Mouse (Mus musculus): ENCODE data around the gene Gal3st1. TPM values are rescaled to one million over a fixed set of nuclear protein-coding genes. Genes with fewer than 3 reads are reported as not detected.
"Not testable (repeated sequence)": the region's sequence is repeated elsewhere in the genome, so short reads cannot be mapped to it uniquely, and the experiment has no call there.

Gene Gal3st1
- polyA plus RNA-seq, 1 experiment from 2014 or later: 2.3 TPM

DNA sequence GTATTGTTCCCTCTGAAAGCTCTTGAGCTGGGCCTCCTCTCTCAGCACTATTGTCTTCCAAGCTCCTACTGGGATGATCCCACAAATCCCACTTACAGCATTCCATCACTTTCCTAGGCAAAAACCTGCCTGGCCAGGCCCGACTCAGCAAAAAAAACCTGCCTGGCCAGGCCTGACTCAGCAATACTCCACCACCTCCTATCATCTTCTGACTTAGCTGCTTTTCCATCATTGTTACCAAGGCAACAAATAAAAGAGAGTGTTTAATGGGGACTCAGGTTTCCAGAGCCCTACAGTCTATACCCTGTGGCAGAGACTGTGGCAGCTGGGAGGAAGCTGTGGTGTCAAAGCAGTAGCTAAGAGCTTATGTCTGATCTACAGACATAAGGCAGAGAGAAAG is 29.2 kb downstream of the Gal3st1 start:
- Histone ChIP-seq H3K9ac (no peak overlapping the region), H3K9me3 (peaks cover 5% of the 10 kb centered on the region; the same call in 1 of the 2 replicates), H3K4me2 (no peak overlapping the region), H3K27ac (no peak overlapping the region), H3K27me3 (no peaks in the 10 kb centered on the region), H3K36me3 (no peaks in the 10 kb centered on the region), H3K4me1 (no peaks in the 10 kb centered on the region), H3K4me3 (no peak overlapping the region)
- WGBS: 77% methylated on average over 1 of the region's 1 CpGs
- ATAC-seq (ENCODE audit: insufficient number of reproducible peaks, insufficient read depth, low FRiP score, low TSS enrichment, low read depth): no peak

DNA sequence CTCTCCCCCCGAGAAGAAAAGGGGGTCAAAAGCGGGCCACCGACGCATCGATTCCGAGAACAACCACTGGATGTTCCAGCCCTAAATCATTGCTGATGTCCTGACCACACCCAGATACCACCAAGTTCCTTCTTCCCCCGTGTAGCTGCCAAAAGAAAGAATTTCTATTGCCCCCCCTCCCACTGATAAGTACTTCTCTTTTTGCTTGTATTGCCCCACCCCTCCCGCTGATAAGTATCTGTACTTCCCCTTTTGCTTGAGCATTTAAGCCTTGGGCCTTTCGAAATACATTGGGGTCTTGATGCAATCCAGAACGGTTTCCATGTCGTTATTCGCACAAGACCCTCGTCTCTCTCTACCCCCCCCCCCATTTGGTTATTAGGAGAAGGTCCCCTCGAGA is 32.4 kb downstream of the Gal3st1 start:
- not testable (repeated sequence) for H3K27ac ChIP-seq; H3K9ac ChIP-seq; H3K9me3 ChIP-seq; H3K27me3 ChIP-seq; H3K4me3 ChIP-seq; H3K36me3 ChIP-seq; H3K4me1 ChIP-seq; H3K4me2 ChIP-seq; ATAC-seq (ENCODE audit: insufficient number of reproducible peaks, insufficient read depth, low FRiP score, low TSS enrichment, low read depth)
- 86% methylated on average over 14 of the region's 14 CpGs for WGBS

- ATAC-seq (ENCODE audit: insufficient number of reproducible peaks, insufficient read depth, low FRiP score, low TSS enrichment, low read depth); H3K9me3 ChIP-seq; H3K9ac ChIP-seq; H3K4me3 ChIP-seq; H3K4me1 ChIP-seq; H3K27me3 ChIP-seq; H3K27ac ChIP-seq; H3K36me3 ChIP-seq; H3K4me2 ChIP-seq: not testable (repeated sequence)
- 90% methylated on average over 13 of the region's 13 CpGs for WGBS
Observed at GRCm38 (mm10) chr11:4022111-4022510, 38.7 kb downstream of the Gal3st1 start.

DNA sequence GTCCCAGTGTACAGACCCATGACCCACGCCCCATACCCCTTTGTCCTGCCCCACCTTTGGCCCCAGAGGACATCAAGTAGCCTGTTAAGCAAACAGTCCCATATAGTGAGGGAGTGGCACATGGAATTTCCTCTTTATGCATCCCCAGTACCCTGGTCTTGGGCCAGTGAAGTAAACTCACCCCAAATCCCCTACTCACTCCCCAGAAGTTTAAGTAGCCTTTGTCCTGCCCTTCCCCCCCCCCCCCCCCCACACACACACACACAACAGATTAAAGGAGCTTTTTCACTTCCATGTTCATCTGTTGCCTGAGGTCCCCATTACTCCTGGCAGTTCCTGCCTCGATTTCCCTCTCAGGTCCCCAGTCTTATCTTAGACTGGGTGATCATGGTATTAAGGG is 39.9 kb downstream of the Gal3st1 start:
- Histone ChIP-seq H3K9ac (no peak overlapping the region), H3K9me3 (no peaks in the 10 kb centered on the region), H3K4me2 (no peak overlapping the region), H3K27ac (no peak overlapping the region), H3K4me3 (no peak overlapping the region), H3K36me3 (no peaks in the 10 kb centered on the region), H3K27me3 (no peaks in the 10 kb centered on the region), H3K4me1 (no peaks in the 10 kb centered on the region)
- no peak for ATAC-seq (ENCODE audit: insufficient number of reproducible peaks, insufficient read depth, low FRiP score, low TSS enrichment, low read depth)
- WGBS: 78% methylated on average over 2 of the region's 2 CpGs

DNA sequence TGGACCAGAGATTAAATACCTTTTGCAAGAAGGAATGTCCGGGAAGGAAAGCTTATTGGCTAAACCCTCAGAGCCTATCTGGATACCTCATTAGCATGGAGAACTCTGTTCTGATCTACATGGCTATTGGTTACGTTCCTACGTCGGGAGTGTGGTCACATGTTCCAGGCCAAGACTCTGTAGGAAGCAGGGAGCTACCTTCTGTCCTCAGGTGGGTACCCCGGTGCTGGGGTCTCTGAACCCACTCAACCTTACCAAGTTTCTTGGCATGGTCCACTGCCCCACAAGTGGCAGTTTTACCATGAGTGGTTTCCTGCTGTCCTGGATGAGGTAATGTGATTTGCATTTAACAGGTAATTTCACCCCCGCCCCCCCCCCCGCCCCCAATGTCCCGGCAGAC is 43.6 kb downstream of the Gal3st1 start:
- no peak for ATAC-seq (ENCODE audit: insufficient number of reproducible peaks, insufficient read depth, low FRiP score, low TSS enrichment, low read depth)
- WGBS: 84% methylated on average over 8 of the region's 8 CpGs

GRCm38 (mm10) chr11:4027561-4028334 is 44.3 kb downstream of the Gal3st1 start:
- Histone ChIP-seq H3K4me1 (0 out of 2 replicates have a peak, but pooled peaks cover 3% of the 10 kb centered on the region), H3K4me3 (no peak overlapping the region), H3K9ac (no peak overlapping the region), H3K9me3 (no peaks in the 10 kb centered on the region), H3K36me3 (no peaks in the 10 kb centered on the region), H3K4me2 (no peak overlapping the region), H3K27ac (no peak overlapping the region), H3K27me3 (peaks cover 16% of the 10 kb centered on the region)
- WGBS: 79% methylated on average over 9 of the region's 9 CpGs
- ATAC-seq (ENCODE audit: insufficient number of reproducible peaks, insufficient read depth, low FRiP score, low TSS enrichment, low read depth): no peak

More for the DNA sequence above, 43.6 kb downstream of the Gal3st1 start:
- H3K4me3 ChIP-seq: no peak overlapping the region
- H3K27me3 ChIP-seq: peaks cover 12% of the 10 kb centered on the region
- H3K4me1 ChIP-seq: 0 out of 2 replicates have a peak, but pooled peaks cover 3% of the 10 kb centered on the region
- H3K9me3 ChIP-seq: no peaks in the 10 kb centered on the region
- no peak overlapping the region for H3K4me2 ChIP-seq
- H3K36me3 ChIP-seq: no peaks in the 10 kb centered on the region
- no peak overlapping the region for H3K9ac ChIP-seq
- H3K27ac ChIP-seq: no peak overlapping the region

- H3K9me3 ChIP-seq: no peaks in the 10 kb centered on the region
- H3K36me3 ChIP-seq: no peaks in the 10 kb centered on the region
- 0 out of 2 replicates have a peak, but pooled peaks cover 3% of the 10 kb centered on the region for H3K4me1 ChIP-seq
- H3K27me3 ChIP-seq: peaks cover 16% of the 10 kb centered on the region
- 68% methylated on average over 4 of the region's 4 CpGs for WGBS
- H3K4me3 ChIP-seq: no peak overlapping the region
- no peak overlapping the region for H3K9ac ChIP-seq
- no peak overlapping the region for H3K27ac ChIP-seq
- H3K4me2 ChIP-seq: no peak overlapping the region
- ATAC-seq (ENCODE audit: insufficient number of reproducible peaks, insufficient read depth, low FRiP score, low TSS enrichment, low read depth): no peak
Observed at GRCm38 (mm10) chr11:4029343-4029742, 45.9 kb downstream of the Gal3st1 start.

GRCm38 (mm10) chr11:4031126-4031941 is 47.9 kb downstream of the Gal3st1 start, which contains the start of gene Sec14l4:
TSS of gene Sec14l4 (plus strand) at chr11:4031462.
- Histone ChIP-seq H3K27ac (no peak within 1 kb of the TSS), H3K9me3 (no peaks in the 10 kb centered on the region), H3K27me3 (peaks cover 16% of the 10 kb centered on the region), H3K4me3 (no peak within 1 kb of the TSS), H3K36me3 (no peaks in the 10 kb centered on the region), H3K9ac (no peak within 1 kb of the TSS), H3K4me1 (0 out of 2 replicates have a peak, but pooled peaks cover 3% of the 10 kb centered on the region), H3K4me2 (no peak within 1 kb of the TSS)
- ATAC-seq (ENCODE audit: insufficient number of reproducible peaks, insufficient read depth, low FRiP score, low TSS enrichment, low read depth): no peak
- 34% methylated on average over 16 of the region's 16 CpGs for WGBS

- WGBS: 33% methylated on average over 12 of the region's 12 CpGs
- H3K9ac ChIP-seq: no peak overlapping the region
- ATAC-seq (ENCODE audit: insufficient number of reproducible peaks, insufficient read depth, low FRiP score, low TSS enrichment, low read depth): no peak
- H3K27ac ChIP-seq: no peak overlapping the region
- H3K36me3 ChIP-seq: no peaks in the 10 kb centered on the region
- 0 out of 2 replicates have a peak, but pooled peaks cover 3% of the 10 kb centered on the region for H3K4me1 ChIP-seq
- no peak overlapping the region for H3K4me2 ChIP-seq
- H3K27me3 ChIP-seq: peaks cover 16% of the 10 kb centered on the region
- H3K9me3 ChIP-seq: no peaks in the 10 kb centered on the region
- H3K4me3 ChIP-seq: no peak overlapping the region
Observed at GRCm38 (mm10) chr11:4031961-4032360, 48.5 kb downstream of the Gal3st1 start.

GRCm38 (mm10) chr11:4033471-4033870 is 50.0 kb downstream of the Gal3st1 start:
- Histone ChIP-seq H3K9ac (no peak overlapping the region), H3K36me3 (no peaks in the 10 kb centered on the region), H3K4me1 (0 out of 2 replicates have a peak, but pooled peaks cover 3% of the 10 kb centered on the region), H3K4me3 (no peak overlapping the region), H3K27me3 (peaks cover 16% of the 10 kb centered on the region), H3K27ac (no peak overlapping the region), H3K4me2 (no peak overlapping the region), H3K9me3 (no peaks in the 10 kb centered on the region)
- 73% methylated on average over 7 of the region's 7 CpGs for WGBS
- no peak for ATAC-seq (ENCODE audit: insufficient number of reproducible peaks, insufficient read depth, low FRiP score, low TSS enrichment, low read depth)

DNA sequence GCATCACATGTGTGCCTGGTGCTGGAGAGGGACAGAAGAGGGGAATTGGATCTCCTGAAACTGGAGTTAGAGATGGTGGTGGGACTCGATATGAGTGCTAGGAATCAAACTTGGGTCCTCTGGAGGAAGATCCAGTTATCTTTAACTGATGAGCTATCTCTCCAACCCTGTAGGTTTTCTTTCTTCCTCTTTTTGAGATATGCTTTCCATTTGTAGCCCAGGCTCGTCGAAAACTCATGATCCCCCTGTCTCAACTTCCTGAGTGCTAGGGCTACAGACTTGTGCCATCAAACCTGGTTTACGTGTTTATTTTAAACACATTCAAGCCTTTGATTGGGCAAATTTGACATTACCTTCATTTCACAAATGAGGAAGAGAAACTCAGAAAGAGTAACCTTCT is 50.7 kb downstream of the Gal3st1 start:
- Histone ChIP-seq H3K36me3 (no peaks in the 10 kb centered on the region), H3K27me3 (peaks cover 16% of the 10 kb centered on the region), H3K4me2 (no peak overlapping the region), H3K4me1 (0 out of 2 replicates have a peak, but pooled peaks cover 3% of the 10 kb centered on the region), H3K4me3 (no peak overlapping the region), H3K27ac (no peak overlapping the region), H3K9me3 (no peaks in the 10 kb centered on the region), H3K9ac (no peak overlapping the region)
- WGBS: 86% methylated on average over 4 of the region's 4 CpGs
- no peak for ATAC-seq (ENCODE audit: insufficient number of reproducible peaks, insufficient read depth, low FRiP score, low TSS enrichment, low read depth)
